Mouse (Mus musculus) monocyte, adult 2 months (primary cell): ENCODE data around the gene Slc6a1.

Experiments used
- DNase-seq, 2 experiments: peaks; one replicate each; pipeline ENCODE4 v3.0.0; 2022; ENCODE audit warnings: low spot score in 2 of 2, low read depth in 1 of 2

The Slc6a1 gene

DNA sequence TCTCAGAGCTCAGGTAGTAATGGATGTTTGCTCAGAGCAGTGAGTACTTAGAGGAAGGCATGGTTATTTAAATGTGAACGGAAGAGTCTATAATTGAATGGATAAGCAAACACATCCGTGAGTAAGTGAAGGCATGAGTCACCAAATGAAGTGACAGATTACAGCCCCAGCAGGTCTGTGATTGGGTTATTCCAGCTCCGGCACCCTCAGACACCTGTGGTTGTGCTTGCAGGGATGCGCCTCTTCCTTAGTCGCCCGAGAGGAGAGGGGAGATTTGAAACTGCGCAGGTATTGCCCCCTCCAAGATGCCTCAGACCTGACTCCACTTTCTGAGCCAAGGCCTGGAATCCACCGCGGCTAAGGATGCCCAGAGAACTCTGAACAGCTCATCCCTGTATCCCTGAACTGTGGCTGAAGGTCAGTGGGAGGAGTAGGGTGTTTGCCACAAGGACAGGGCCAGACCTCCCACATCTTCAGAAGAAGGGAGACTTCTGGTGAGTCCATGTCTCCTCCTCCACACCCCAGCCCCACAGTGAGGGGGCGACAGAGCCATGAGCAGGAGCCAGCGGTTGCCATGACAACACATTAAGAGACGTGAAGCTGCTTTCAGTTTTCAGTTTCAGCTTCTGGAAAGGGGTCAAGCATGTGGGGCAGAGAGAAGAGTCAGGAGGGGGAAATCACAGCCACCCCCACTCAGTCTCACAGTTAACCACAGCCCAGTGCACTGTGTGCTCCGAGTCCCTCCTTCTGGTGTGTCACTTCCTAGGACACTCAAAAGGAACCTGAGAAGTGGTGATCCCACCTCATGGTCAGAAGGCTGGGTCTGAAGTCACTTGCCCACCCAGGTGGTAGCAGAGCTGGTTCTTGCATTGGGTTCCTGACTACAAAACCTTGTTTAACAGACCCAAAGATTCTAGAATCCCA is 65.7 kb downstream of the Slc6a1 start:
- no peak for DNase-seq

- DNase-seq = no peak
Measured at GRCm38 (mm10) chr6:114354635-114355034, 72.2 kb downstream of the Slc6a1 start.

GRCm38 (mm10) chr6:114358171-114358570 is 75.7 kb downstream of the Slc6a1 start:
- DNase-seq = no peak

- peak in 1 of 2 experiments; percentile 13 for DNase-seq
Measured at GRCm38 (mm10) chr6:114362355-114362754, 79.9 kb downstream of the Slc6a1 start.

GRCm38 (mm10) chr6:114363740-114364139 is 81.3 kb downstream of the Slc6a1 start:
- DNase-seq = no peak

- no peak for DNase-seq
Measured at GRCm38 (mm10) chr6:114364734-114365133, 82.3 kb downstream of the Slc6a1 start.

DNA sequence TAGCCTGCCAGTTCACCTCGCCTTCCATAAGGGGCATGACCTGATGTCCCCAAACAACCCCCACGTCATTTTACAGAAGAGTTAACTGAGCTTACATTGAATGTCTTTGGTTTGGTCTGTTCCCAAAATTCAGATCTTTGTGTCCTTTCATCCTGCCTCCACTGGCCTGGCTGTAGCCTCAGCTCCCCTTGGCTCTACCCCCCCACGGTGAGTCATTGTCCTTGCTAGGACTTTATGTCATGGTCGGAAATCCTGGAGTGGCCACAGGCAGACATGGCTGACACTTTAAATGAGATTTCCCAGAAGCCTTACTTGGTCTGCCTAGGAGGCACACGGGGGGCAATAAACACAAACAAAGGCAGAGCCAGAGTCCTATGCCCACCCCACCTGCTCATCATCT is 83.8 kb downstream of the Slc6a1 start:
- DNase-seq = no peak
